Mouse (Mus musculus): Measurements from ENCODE around the gene Repin1. TPM values are rescaled to one million over a fixed set of nuclear protein-coding genes. Genes with fewer than 3 reads are reported as not detected.

Gene Repin1
- polyA plus RNA-seq, 1 experiment from 2014 or later = 34.1 TPM

GRCm38 (mm10) chr6:48582037-48582436 is 11.6 kb upstream of the Repin1 start:
- no peak overlapping the region for H3K4me2 ChIP-seq (replicated peaks)
- no peaks in the 10 kb centered on the region for H3K36me3 ChIP-seq
- H3K9ac ChIP-seq = no peak overlapping the region
- H3K9me3 ChIP-seq = no peaks in the 10 kb centered on the region
- H3K27me3 ChIP-seq = no peaks in the 10 kb centered on the region
- no peaks in the 10 kb centered on the region for H3K4me1 ChIP-seq
- no peak overlapping the region for H3K27ac ChIP-seq
- no peak overlapping the region for H3K4me3 ChIP-seq
- no peak for ATAC-seq (ENCODE audit: low FRiP score, low read depth)
- WGBS = 80% methylated on average over 3 of the region's 3 CpGs

GRCm38 (mm10) chr6:48589194-48589750 is 4.4 kb upstream of the Repin1 start, which contains the start of gene Gm45021:
Gene Gm45021 (plus strand): TSS chr6:48589610.
- Histone ChIP-seq H3K27ac (peak within 1 kb of the TSS; percentile 28; the same call in 1 of the 2 replicates), H3K36me3 (no peaks in the 10 kb centered on the region), H3K4me1 (peaks cover 10% of the 10 kb centered on the region), H3K4me2 (replicated peaks) (no peak within 1 kb of the TSS), H3K9me3 (no peaks in the 10 kb centered on the region), H3K27me3 (no peaks in the 10 kb centered on the region), H3K4me3 (no peak within 1 kb of the TSS), H3K9ac (0 out of 2 replicates have a peak within 1 kb of the TSS, but pooled peaks have one; percentile 39)
- WGBS = 42% methylated on average over 6 of the region's 6 CpGs
- ATAC-seq (ENCODE audit: low FRiP score, low read depth) = no peak

GRCm38 (mm10) chr6:48591221-48591845 is 2.4 kb upstream of the Repin1 start:
- Histone ChIP-seq H3K4me1 (peaks cover 20% of the 10 kb centered on the region), H3K36me3 (peaks cover 12% of the 10 kb centered on the region), H3K9me3 (peaks cover 7% of the 10 kb centered on the region), H3K9ac (no peak overlapping the region), H3K4me2 (replicated peaks) (no peak overlapping the region), H3K4me3 (no peak overlapping the region), H3K27me3 (no peaks in the 10 kb centered on the region), H3K27ac (no peak overlapping the region)
- 91% methylated on average over 3 of the region's 3 CpGs for WGBS
- no peak for ATAC-seq (ENCODE audit: low FRiP score, low read depth)

- WGBS = 87% methylated on average over 6 of the region's 6 CpGs
- Histone ChIP-seq H3K4me3 (no peak overlapping the region), H3K27me3 (no peaks in the 10 kb centered on the region), H3K36me3 (peaks cover 17% of the 10 kb centered on the region), H3K9me3 (peaks cover 12% of the 10 kb centered on the region), H3K9ac (no peak overlapping the region), H3K4me1 (peaks cover 20% of the 10 kb centered on the region), H3K27ac (no peak overlapping the region), H3K4me2 (replicated peaks) (no peak overlapping the region)
- no peak for ATAC-seq (ENCODE audit: low FRiP score, low read depth)
Measured at GRCm38 (mm10) chr6:48591871-48592270, 1.8 kb upstream of the Repin1 start.

GRCm38 (mm10) chr6:48594043-48594738 is 508 bp downstream of the Repin1 start:
- peak overlapping the region; percentile 87 for H3K27ac ChIP-seq
- peak overlapping the region; percentile 75 for H3K4me2 ChIP-seq (replicated peaks)
- H3K9me3 ChIP-seq = peaks cover 24% of the 10 kb centered on the region
- peaks cover 40% of the 10 kb centered on the region for H3K36me3 ChIP-seq
- peaks cover 18% of the 10 kb centered on the region for H3K4me1 ChIP-seq
- WGBS = 1% methylated on average over 38 of the region's 41 CpGs
- no peaks in the 10 kb centered on the region for H3K27me3 ChIP-seq
- ATAC-seq (ENCODE audit: low FRiP score, low read depth) = peak; percentile 77
- H3K9ac ChIP-seq = peak overlapping the region; percentile 73
- peak overlapping the region; percentile 73 for H3K4me3 ChIP-seq

GRCm38 (mm10) chr6:48595278-48595677 is 1.6 kb downstream of the Repin1 start:
- H3K4me1 ChIP-seq = peaks cover 16% of the 10 kb centered on the region
- no peak for ATAC-seq (ENCODE audit: low FRiP score, low read depth)
- 42% methylated on average over 1 of the region's 1 CpGs for WGBS
- H3K36me3 ChIP-seq = peaks cover 51% of the 10 kb centered on the region
- peak overlapping the region; percentile 75 for H3K4me2 ChIP-seq (replicated peaks)
- H3K9me3 ChIP-seq = peaks cover 24% of the 10 kb centered on the region
- no peaks in the 10 kb centered on the region for H3K27me3 ChIP-seq
- no peak overlapping the region for H3K27ac ChIP-seq
- peak overlapping the region; percentile 73 for H3K4me3 ChIP-seq
- H3K9ac ChIP-seq = no peak overlapping the region; the same call in 1 of the 2 replicates

- 94% methylated on average over 45 of the region's 45 CpGs for WGBS
- no peaks in the 10 kb centered on the region for H3K27me3 ChIP-seq
- H3K9me3 ChIP-seq = peaks cover 24% of the 10 kb centered on the region
- no peak overlapping the region for H3K27ac ChIP-seq
- H3K4me3 ChIP-seq = no peak overlapping the region
- H3K9ac ChIP-seq = no peak overlapping the region
- no peak for ATAC-seq (ENCODE audit: low FRiP score, low read depth)
- H3K4me1 ChIP-seq = peaks cover 24% of the 10 kb centered on the region
- H3K36me3 ChIP-seq = peaks cover 51% of the 10 kb centered on the region
- no peak overlapping the region for H3K4me2 ChIP-seq (replicated peaks)
Measured at GRCm38 (mm10) chr6:48596545-48597232, 3.0 kb downstream of the Repin1 start.

- Histone ChIP-seq H3K27ac (no peak overlapping the region), H3K36me3 (peaks cover 51% of the 10 kb centered on the region)
Measured at GRCm38 (mm10) chr6:48597233-48597625, 3.5 kb downstream of the Repin1 start.

GRCm38 (mm10) chr6:48600594-48600993 is 6.9 kb downstream of the Repin1 start:
- Histone ChIP-seq H3K9me3 (peaks cover 24% of the 10 kb centered on the region), H3K27ac (no peak overlapping the region), H3K9ac (no peak overlapping the region), H3K36me3 (peaks cover 46% of the 10 kb centered on the region), H3K4me3 (no peak overlapping the region), H3K4me2 (replicated peaks) (no peak overlapping the region), H3K27me3 (no peaks in the 10 kb centered on the region), H3K4me1 (peaks cover 17% of the 10 kb centered on the region)
- ATAC-seq (ENCODE audit: low FRiP score, low read depth) = no peak
- WGBS = 78% methylated on average over 1 of the region's 1 CpGs

More at GRCm38 (mm10) chr6:48597233-48597625, 3.5 kb downstream of the Repin1 start:
- H3K4me3 ChIP-seq = no peak overlapping the region; the same call in 1 of the 2 replicates
- ATAC-seq (ENCODE audit: low FRiP score, low read depth) = no peak
- H3K4me1 ChIP-seq = peaks cover 24% of the 10 kb centered on the region
- peaks cover 24% of the 10 kb centered on the region for H3K9me3 ChIP-seq
- no peaks in the 10 kb centered on the region for H3K27me3 ChIP-seq
- H3K4me2 ChIP-seq (replicated peaks) = no peak overlapping the region
- no peak overlapping the region for H3K9ac ChIP-seq
- 96% methylated on average over 27 of the region's 27 CpGs for WGBS

GRCm38 (mm10) chr6:48601271-48602079 is 7.8 kb downstream of the Repin1 start, which contains the start of gene Zfp775:
Gene Zfp775 (plus strand): TSS chr6:48602063.
- Histone ChIP-seq H3K4me1 (peaks cover 17% of the 10 kb centered on the region), H3K27me3 (no peaks in the 10 kb centered on the region), H3K9me3 (peaks cover 16% of the 10 kb centered on the region), H3K36me3 (peaks cover 38% of the 10 kb centered on the region), H3K4me3 (peak within 1 kb of the TSS; percentile 77), H3K4me2 (replicated peaks) (peak within 1 kb of the TSS; percentile 94), H3K9ac (peak within 1 kb of the TSS; percentile 82), H3K27ac (peak within 1 kb of the TSS; percentile 65)
- ATAC-seq (ENCODE audit: low FRiP score, low read depth) = peak; percentile 98
- WGBS = 5% methylated on average over 42 of the region's 42 CpGs

GRCm38 (mm10) chr6:48602080-48602741 is 8.5 kb downstream of the Repin1 start:
- Histone ChIP-seq H3K9me3 (peaks cover 8% of the 10 kb centered on the region), H3K36me3 (peaks cover 30% of the 10 kb centered on the region), H3K4me3 (peak overlapping the region; percentile 77), H3K27me3 (no peaks in the 10 kb centered on the region), H3K4me1 (peaks cover 17% of the 10 kb centered on the region), H3K27ac (peak overlapping the region; percentile 58), H3K4me2 (replicated peaks) (peak overlapping the region; percentile 94), H3K9ac (peak overlapping the region; percentile 82)
- WGBS = 1% methylated on average over 28 of the region's 28 CpGs
- peak; percentile 83 for ATAC-seq (ENCODE audit: low FRiP score, low read depth)
